Mouse (Mus musculus) duodenum, adult 2 months (tissue): ENCODE measurements around the gene Chchd4. TPM values are rescaled to one million over a fixed set of nuclear protein-coding genes. Genes with fewer than 3 reads are reported as not detected.

Experiments used
- polyA plus RNA-seq: library from polyadenylated mRNA; depleted of rRNA; stranded (reverse); fragments of >200 nt; gene quantifications from 2 replicates; pipeline ENCODE4 v1.2.3, GENCODE M21; 2012; ENCODE audit warnings: low replicate concordance; rRNA removed

Gene Chchd4
- polyA plus RNA-seq, result 4.2 and 4.4 TPM in 2 replicates

GRCm38 (mm10) chr6:91472868-91473804 is at the start of gene Chchd4, which contains the start of gene Tmem43:
Chchd4 (minus strand) TSS chr6:91473546.
Tmem43 (plus strand) TSS chr6:91473703.

GRCm38 (mm10) chr6:91515545-91516449 is 42.5 kb upstream of the Chchd4 start, which contains the start of the genes Xpc and Lsm3:
Xpc (minus strand) TSS chr6:91515888.
Lsm3 (plus strand) TSS chr6:91515928.

Other genes starting within 250 kb of the Chchd4 start
- not detected in 2 replicates for gene Wnt7a, start 62.2 kb downstream of the Chchd4 start, polyA plus RNA-seq
- 15.7 and 17.7 TPM in 2 replicates for gene Tmem43, start 157 bp upstream of the Chchd4 start, polyA plus RNA-seq
- 2.2 and 2.7 TPM in 2 replicates for gene Xpc, start 42.3 kb upstream of the Chchd4 start, polyA plus RNA-seq
- 14.3 and 15.3 TPM in 2 replicates for gene Lsm3, start 42.4 kb upstream of the Chchd4 start, polyA plus RNA-seq
- gene Slc6a6, start 210.5 kb upstream of the Chchd4 start, polyA plus RNA-seq, result 103 and 136 TPM in 2 replicates